Mouse (Mus musculus): ENCODE data around the gene Mboat2. TPM values are rescaled to one million over a fixed set of nuclear protein-coding genes. Genes with fewer than 3 reads are reported as not detected.
A peak's percentile ranks its signal among the peaks of the same experiment; 100 is the strongest.

The Mboat2 gene
- total RNA-seq, 1 experiment from 2014 or later: 9.0 TPM

GRCm38 (mm10) chr12:24859357-24859756 is 28.7 kb downstream of the Mboat2 start:
- ATAC-seq (replicated peaks; ENCODE audit: low read depth, poor library complexity, severe bottlenecking): no peak

GRCm38 (mm10) chr12:24860436-24860835 is 29.8 kb downstream of the Mboat2 start:
- ATAC-seq (replicated peaks; ENCODE audit: low read depth, poor library complexity, severe bottlenecking): no peak

- ATAC-seq (replicated peaks; ENCODE audit: low read depth, poor library complexity, severe bottlenecking): no peak
Observed at GRCm38 (mm10) chr12:24863762-24864161, 33.1 kb downstream of the Mboat2 start.

GRCm38 (mm10) chr12:24866645-24867044 is 36.0 kb downstream of the Mboat2 start:
- ATAC-seq (replicated peaks; ENCODE audit: low read depth, poor library complexity, severe bottlenecking): no peak

GRCm38 (mm10) chr12:24868694-24869093 is 38.0 kb downstream of the Mboat2 start:
- ATAC-seq (replicated peaks; ENCODE audit: low read depth, poor library complexity, severe bottlenecking): peak; percentile 51; the same call in 1 of the 2 replicates

- ATAC-seq (replicated peaks; ENCODE audit: low read depth, poor library complexity, severe bottlenecking): peak; percentile 37; the same call in 1 of the 2 replicates
Observed at GRCm38 (mm10) chr12:24869231-24869630, 38.6 kb downstream of the Mboat2 start.

GRCm38 (mm10) chr12:24870901-24871300 is 40.2 kb downstream of the Mboat2 start:
- no peak for ATAC-seq (replicated peaks; ENCODE audit: low read depth, poor library complexity, severe bottlenecking)

GRCm38 (mm10) chr12:24872264-24872663 is 41.6 kb downstream of the Mboat2 start:
- ATAC-seq (replicated peaks; ENCODE audit: low read depth, poor library complexity, severe bottlenecking): no peak

- no peak for ATAC-seq (replicated peaks; ENCODE audit: low read depth, poor library complexity, severe bottlenecking)
Observed at GRCm38 (mm10) chr12:24872689-24873088, 42.0 kb downstream of the Mboat2 start.

- peak; percentile 23; the same call in 1 of the 2 replicates for ATAC-seq (replicated peaks; ENCODE audit: low read depth, poor library complexity, severe bottlenecking)
Observed at GRCm38 (mm10) chr12:24875908-24876307, 45.2 kb downstream of the Mboat2 start.

GRCm38 (mm10) chr12:24877231-24877630 is 46.6 kb downstream of the Mboat2 start:
- no peak for ATAC-seq (replicated peaks; ENCODE audit: low read depth, poor library complexity, severe bottlenecking)

- no peak for ATAC-seq (replicated peaks; ENCODE audit: low read depth, poor library complexity, severe bottlenecking)
Observed at GRCm38 (mm10) chr12:24878090-24878489, 47.4 kb downstream of the Mboat2 start.

GRCm38 (mm10) chr12:24878735-24879362 is 48.2 kb downstream of the Mboat2 start:
- no peak for ATAC-seq (replicated peaks; ENCODE audit: low read depth, poor library complexity, severe bottlenecking)

GRCm38 (mm10) chr12:24879613-24880029 is 48.9 kb downstream of the Mboat2 start:
- ATAC-seq (replicated peaks; ENCODE audit: low read depth, poor library complexity, severe bottlenecking): peak; percentile 39; the same call in 1 of the 2 replicates

GRCm38 (mm10) chr12:24883279-24883678 is 52.6 kb downstream of the Mboat2 start:
- no peak for ATAC-seq (replicated peaks; ENCODE audit: low read depth, poor library complexity, severe bottlenecking)

- no peak for ATAC-seq (replicated peaks; ENCODE audit: low read depth, poor library complexity, severe bottlenecking)
Observed at GRCm38 (mm10) chr12:24886800-24887199, 56.1 kb downstream of the Mboat2 start.

GRCm38 (mm10) chr12:24889371-24890051 is 58.8 kb downstream of the Mboat2 start:
- peak; percentile 77 for ATAC-seq (replicated peaks; ENCODE audit: low read depth, poor library complexity, severe bottlenecking)

GRCm38 (mm10) chr12:24890158-24890557 is 59.5 kb downstream of the Mboat2 start:
- ATAC-seq (replicated peaks; ENCODE audit: low read depth, poor library complexity, severe bottlenecking): peak; percentile 41

- no peak for ATAC-seq (replicated peaks; ENCODE audit: low read depth, poor library complexity, severe bottlenecking)
Observed at GRCm38 (mm10) chr12:24890684-24891459, 60.2 kb downstream of the Mboat2 start.

GRCm38 (mm10) chr12:24892536-24892935 is 61.9 kb downstream of the Mboat2 start:
- ATAC-seq (replicated peaks; ENCODE audit: low read depth, poor library complexity, severe bottlenecking): no peak
